Mouse (Mus musculus) cerebellum, adult 2 months (tissue): Measurements from ENCODE around the gene Inpp5b.

ENCODE experiments used
- CTCF ChIP-seq: fragments of 200-500 bp; IDR thresholded peaks from 2 replicates; pipeline ENCODE4 v1.5.1; 2011; ENCODE audit warnings: low read depth, mild to moderate bottlenecking, control low read depth, low read length, moderate library complexity, borderline replicate concordance; ENCODE audit not compliant: insufficient read depth
- POLR2A ChIP-seq: fragments of 200-500 bp; IDR thresholded peaks from 2 replicates; pipeline ENCODE4 v1.6.1; 2011; ENCODE audit warnings: low read length, control low read depth, borderline replicate concordance; ENCODE audit not compliant: insufficient read depth

DNA sequence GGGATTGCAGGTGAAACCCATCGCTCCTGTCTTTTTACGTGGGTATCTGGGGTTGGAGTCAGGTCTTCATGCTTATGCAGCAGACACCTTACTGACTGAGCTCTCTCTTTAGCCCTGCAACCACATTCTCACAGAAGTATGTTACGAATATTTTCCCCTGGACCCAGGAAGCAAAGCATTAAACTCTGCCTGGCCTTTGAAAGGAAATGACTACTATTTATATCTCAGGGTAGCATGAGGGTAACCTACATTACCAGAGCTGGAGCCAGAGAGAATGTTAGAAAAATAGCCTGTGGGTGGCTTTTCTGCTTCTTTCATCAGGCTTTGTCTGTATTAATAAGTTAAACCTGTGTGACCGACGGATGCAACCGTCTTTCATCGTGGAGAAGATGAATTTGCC lies 13.9 kb downstream of the Inpp5b start:
- no peak for TF ChIP-seq POLR2A
- TF ChIP-seq CTCF: no peak
